Mouse (Mus musculus) kidney, postnatal 36 days (tissue): Measurements from ENCODE around the gene Rhbg.

Experiments used
- DNase-seq, 2 experiments: peaks; one replicate each; pipeline ENCODE4 v3.0.0; 2021 to 2022; ENCODE audit warnings: mixed read lengths in 2 of 2

Gene Rhbg

DNA sequence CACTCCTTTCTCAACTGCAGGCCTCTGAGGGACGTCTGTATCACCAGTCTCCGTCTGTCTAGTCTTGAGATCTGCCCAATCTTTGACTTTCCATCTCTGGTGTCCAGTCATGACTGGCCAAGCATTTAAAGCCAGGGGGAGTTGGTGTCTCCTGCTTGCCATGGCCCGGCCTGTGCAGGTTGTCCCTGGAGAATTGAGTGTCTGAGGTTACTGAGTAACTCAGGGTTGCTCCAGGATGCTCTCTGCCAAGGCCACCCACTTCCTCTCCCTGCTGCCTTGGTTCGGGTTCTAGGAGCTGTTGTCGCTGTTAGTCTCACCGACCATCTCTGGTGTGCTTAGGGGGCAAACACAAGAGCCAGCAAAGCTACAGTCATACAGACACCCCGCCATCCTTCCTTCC, 1.9 kb upstream of the Rhbg start:
- peak in 1 of 2 experiments; percentile 21 for DNase-seq

DNA sequence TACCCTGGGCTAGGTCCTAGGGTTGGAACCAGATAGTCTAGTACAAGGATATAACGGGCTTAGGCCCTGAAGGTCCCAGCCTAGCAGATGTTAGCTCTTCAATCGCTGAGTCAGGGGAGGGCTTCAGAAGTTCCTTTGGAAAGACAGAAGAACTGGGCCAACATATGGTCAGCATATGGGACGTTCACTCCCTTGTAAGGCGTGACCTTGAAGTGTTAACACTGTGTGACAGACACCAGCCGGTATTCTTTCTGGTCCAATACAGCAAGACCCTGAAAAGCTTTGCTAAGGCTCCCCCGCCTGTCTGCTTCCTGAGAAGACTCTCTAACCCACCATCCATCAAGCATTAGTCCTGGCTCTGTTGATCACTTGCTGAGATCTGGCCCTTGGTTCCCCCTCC, 1.4 kb upstream of the Rhbg start:
- no peak for DNase-seq

GRCm38 (mm10) chr3:88252739-88253138, 1.8 kb downstream of the Rhbg start:
- no peak for DNase-seq

- no peak for DNase-seq
Measured at GRCm38 (mm10) chr3:88248406-88248805, 6.1 kb downstream of the Rhbg start.

GRCm38 (mm10) chr3:88247666-88248065, 6.8 kb downstream of the Rhbg start:
- no peak for DNase-seq

- peak; percentile 65 to 91 for DNase-seq
Measured at GRCm38 (mm10) chr3:88245811-88246210, 8.7 kb downstream of the Rhbg start.

GRCm38 (mm10) chr3:88244071-88244470, 10.4 kb downstream of the Rhbg start:
- DNase-seq = peak; percentile 26 to 69

- peak; percentile 72 to 89 for DNase-seq
Measured at GRCm38 (mm10) chr3:88242531-88242930, 12.0 kb downstream of the Rhbg start.

- no peak for DNase-seq
Measured at GRCm38 (mm10) chr3:88241045-88241786, 13.3 kb downstream of the Rhbg start.

GRCm38 (mm10) chr3:88239446-88239845, 15.1 kb downstream of the Rhbg start:
- no peak for DNase-seq

- DNase-seq = no peak
Measured at GRCm38 (mm10) chr3:88238866-88239391, 15.6 kb downstream of the Rhbg start.

DNA sequence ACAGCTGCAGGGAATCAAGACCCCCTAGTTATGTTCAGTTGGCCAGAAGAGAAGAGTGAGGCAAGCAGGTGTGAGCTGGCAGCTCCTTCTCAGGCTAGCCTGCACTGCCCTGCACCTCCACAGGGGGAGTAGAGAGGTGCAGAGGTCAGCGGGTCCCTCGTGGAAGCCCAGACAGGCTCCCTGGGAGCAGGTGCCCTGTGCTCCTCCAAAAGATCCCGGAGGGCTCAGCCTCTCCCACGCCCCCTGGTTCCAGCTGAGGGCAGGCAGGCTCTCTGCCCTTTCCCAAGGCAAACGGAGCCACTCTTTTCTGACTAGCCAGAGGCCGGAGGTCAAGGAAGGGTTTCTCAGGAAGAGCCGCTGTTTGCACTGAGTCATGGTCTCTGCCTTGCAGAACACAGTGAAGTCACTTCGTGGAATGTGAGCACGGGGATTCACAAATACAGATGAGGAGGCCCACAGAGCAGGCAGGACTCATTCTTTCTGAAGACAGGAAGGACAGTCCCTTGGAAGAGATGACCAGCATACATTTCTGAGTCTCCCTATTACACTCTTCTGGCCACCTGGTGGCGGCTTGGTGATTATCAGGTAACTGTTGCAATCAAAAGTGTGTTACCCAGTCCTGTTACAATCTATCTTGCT, 16.8 kb downstream of the Rhbg start:
- DNase-seq = peak in 1 of 2 experiments; percentile 67

DNA sequence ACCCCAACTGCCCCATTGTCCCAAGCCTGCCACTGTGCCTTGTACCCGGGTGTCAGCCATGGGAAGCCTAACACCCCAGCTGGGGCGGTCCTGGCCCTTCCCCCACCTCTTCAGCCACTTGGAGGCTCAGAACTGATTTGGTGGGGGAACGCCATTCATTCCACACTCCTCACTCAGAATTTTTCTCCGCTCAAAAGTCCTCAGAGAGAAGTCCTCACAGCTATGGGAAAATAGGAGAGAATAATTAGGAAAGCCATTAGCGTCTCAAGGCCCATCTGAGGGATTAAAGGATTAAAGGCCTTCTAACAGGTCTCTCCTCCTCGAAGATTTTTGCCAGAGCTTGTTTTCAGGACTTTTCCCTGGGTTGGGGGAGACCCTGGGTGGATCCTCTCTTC, 17.4 kb downstream of the Rhbg start:
- DNase-seq = no peak

DNA sequence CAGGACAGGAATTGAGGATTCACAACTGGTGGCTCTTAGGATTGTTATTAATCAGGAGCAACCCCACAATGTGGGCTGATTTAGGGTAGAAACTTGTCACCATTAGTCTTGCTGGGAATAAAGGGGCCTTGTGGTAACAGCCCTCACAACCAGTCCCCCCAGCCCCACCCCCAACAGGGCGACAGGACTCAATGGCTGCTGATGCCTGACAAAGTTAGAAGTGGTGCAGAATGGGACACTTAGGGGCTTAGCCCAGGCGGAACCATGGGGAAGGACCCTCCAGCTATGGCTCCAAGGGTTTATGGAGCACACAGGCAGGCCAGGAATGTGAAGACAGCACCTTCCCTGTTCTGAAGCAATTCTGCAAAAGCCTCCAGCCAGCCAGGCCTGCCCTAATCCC, 18.9 kb downstream of the Rhbg start:
- no peak for DNase-seq

- DNase-seq = peak in 1 of 2 experiments; percentile 64
Measured at GRCm38 (mm10) chr3:88235216-88235615, 19.3 kb downstream of the Rhbg start.

- DNase-seq = no peak
Measured at GRCm38 (mm10) chr3:88234041-88234440, 20.5 kb downstream of the Rhbg start.

GRCm38 (mm10) chr3:88232851-88233649, 21.5 kb downstream of the Rhbg start:
- no peak for DNase-seq

- no peak for DNase-seq
Measured at GRCm38 (mm10) chr3:88232301-88232702, 22.2 kb downstream of the Rhbg start.

- DNase-seq = no peak
Measured at GRCm38 (mm10) chr3:88231061-88231641, 23.4 kb downstream of the Rhbg start.

- peak in 1 of 2 experiments; percentile 30 for DNase-seq
Measured at GRCm38 (mm10) chr3:88230262-88231047, 24.1 kb downstream of the Rhbg start.

DNA sequence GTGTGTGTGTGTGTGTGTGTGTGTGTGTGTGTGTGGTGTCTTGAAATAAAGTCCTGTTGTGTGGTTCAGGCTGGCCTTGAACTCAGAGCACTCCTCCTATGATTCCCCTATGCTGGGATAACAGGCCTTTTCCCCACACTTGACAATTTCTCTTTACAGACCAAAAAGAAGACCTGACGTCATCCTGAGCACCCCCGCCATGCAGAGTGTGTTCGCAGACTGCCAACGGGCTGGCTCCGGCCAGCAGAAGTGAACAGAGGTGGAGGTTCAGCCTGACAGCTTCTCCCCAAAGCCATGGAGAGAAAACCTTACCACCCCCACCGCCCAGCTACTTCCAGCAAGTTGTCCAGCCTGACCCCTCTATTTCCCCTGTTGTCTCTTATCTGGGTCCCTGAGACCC, 25.0 kb downstream of the Rhbg start:
- no peak for DNase-seq

DNA sequence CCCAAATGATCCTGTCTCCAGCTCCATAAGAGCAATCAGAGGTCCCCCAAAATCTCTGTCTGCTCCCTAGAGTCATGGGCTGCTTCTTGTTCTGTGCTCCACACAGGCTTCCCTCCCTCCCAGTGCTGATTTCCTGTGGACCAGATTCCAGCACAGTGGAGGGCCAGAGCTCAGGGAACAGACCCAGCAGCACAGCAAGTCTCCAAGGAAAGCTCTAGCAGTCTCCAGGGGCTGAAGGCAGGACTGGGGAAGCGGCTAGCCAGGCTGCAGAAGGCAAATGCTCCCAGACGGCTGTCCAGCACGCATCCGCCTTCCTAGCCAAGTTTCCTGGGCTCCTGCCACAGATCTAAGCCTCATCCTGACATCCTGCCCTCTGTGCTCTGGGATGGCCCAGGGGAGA, 25.6 kb downstream of the Rhbg start:
- DNase-seq = peak; percentile 23 to 29
